Mouse (Mus musculus) CH12.LX (cell line): Measurements from ENCODE around the gene Dpy30. TPM values are rescaled to one million over a fixed set of nuclear protein-coding genes. Genes with fewer than 3 reads are reported as not detected.

Experiments used
- DNase-seq: peaks from one replicate; pipeline ENCODE4 v3.0.0-alpha.2; 2013; ENCODE audit errors: extremely low read depth
- H3K27ac ChIP-seq: 2 replicates; pipeline ENCODE4 v1.5.1; 2012; ENCODE audit warnings: low read depth, mild to moderate bottlenecking, control low read depth, moderate library complexity; ENCODE audit not compliant: insufficient read depth
- H3K27me3 ChIP-seq: replicated peaks from 2 replicates; pipeline ENCODE3; 2012; ENCODE audit warnings: inconsistent platforms
- H3K36me3 ChIP-seq, 2 experiments: replicated peaks in 1 of 2; 2 replicates each; pipeline versions ENCODE3 to v1.6.1; 2012; ENCODE audit warnings: inconsistent platforms in 1 of 2, low read length in 1 of 2, mild to moderate bottlenecking in 1 of 2, mixed read lengths in 1 of 2, moderate library complexity in 1 of 2; ENCODE audit not compliant: control insufficient read depth in 1 of 2, insufficient read depth in 1 of 2
- H3K4me1 ChIP-seq, 2 experiments: 2 replicates each; pipeline ENCODE4 v1.6.1; 2012; ENCODE audit warnings: inconsistent platforms in 1 of 2, moderate library complexity in 1 of 2; ENCODE audit not compliant: insufficient read depth in 2 of 2, control insufficient read depth in 1 of 2
- H3K4me2 ChIP-seq: 2 replicates; pipeline ENCODE4 v1.6.1; 2012; ENCODE audit warnings: low read depth, mild to moderate bottlenecking, control low read depth; ENCODE audit not compliant: poor library complexity, insufficient read depth, severe bottlenecking
- H3K4me3 ChIP-seq, 3 experiments: fragments of 150-350 bp in 1 of 3; sonication (generic) in 1 of 3; replicated peaks in 1 of 3; 2 replicates each; pipeline versions ENCODE3 to v1.5.1; 2011 to 2012; ENCODE audit warnings: low read depth in 2 of 3, low read length in 2 of 3, mild to moderate bottlenecking in 2 of 3, moderate library complexity in 2 of 3, control low read depth in 1 of 3, improper control_type of control experiment in 1 of 3, inconsistent platforms in 1 of 3, mixed read lengths in 1 of 3; ENCODE audit not compliant: poor library complexity in 1 of 3
- H3K79me2 ChIP-seq: replicated peaks from 2 replicates; pipeline ENCODE4 v1.6.1; 2012; ENCODE audit warnings: mild to moderate bottlenecking, moderate library complexity; ENCODE audit not compliant: control insufficient read depth, poor library complexity, insufficient read depth, severe bottlenecking; ENCODE audit errors: extremely low read depth
- H3K9ac ChIP-seq: 2 replicates; pipeline ENCODE4 v1.6.1; 2012; ENCODE audit warnings: low read depth, mild to moderate bottlenecking, control low read depth, moderate library complexity; ENCODE audit not compliant: insufficient read depth
- H3K9me3 ChIP-seq: replicated peaks from 2 replicates; pipeline ENCODE3; 2012; ENCODE audit warnings: low read length, inconsistent platforms, mixed read lengths
- CHD1 ChIP-seq: IDR thresholded peaks from 2 replicates; pipeline ENCODE4 v1.6.1; 2012; ENCODE audit warnings: low read depth, low read length, improper control_type of control experiment, inconsistent platforms
- CTCF ChIP-seq, 2 experiments: IDR thresholded peaks in 1 of 2; conservative IDR thresholded peaks in 1 of 2; 2 replicates each; pipeline ENCODE4 v1.5.1; 2011 to 2012; ENCODE audit warnings: low read depth in 2 of 2, low read length in 2 of 2, improper control_type of control experiment in 1 of 2, inconsistent platforms in 1 of 2, mild to moderate bottlenecking in 1 of 2, moderate library complexity in 1 of 2
- EP300 ChIP-seq: IDR thresholded peaks from 2 replicates; pipeline ENCODE4 v1.6.1; 2011; ENCODE audit warnings: low read length, improper control_type of control experiment
- ETS1 ChIP-seq: conservative IDR thresholded peaks from 2 replicates; pipeline ENCODE4 v1.6.1; 2012; ENCODE audit warnings: low read depth, mild to moderate bottlenecking, inconsistent platforms, low read length, improper control_type of control experiment, moderate library complexity
- GABPA ChIP-seq: IDR thresholded peaks from 2 replicates; pipeline ENCODE4 v1.6.1; 2012; ENCODE audit warnings: low read depth, low read length, improper control_type of control experiment, inconsistent platforms; ENCODE audit not compliant: insufficient replicate concordance
- HCFC1 ChIP-seq: IDR thresholded peaks from 2 replicates; pipeline ENCODE4 v1.6.1; 2012; ENCODE audit warnings: low read depth, mild to moderate bottlenecking, inconsistent platforms, low read length, improper control_type of control experiment
- IRF4 ChIP-seq: IDR thresholded peaks from 2 replicates; pipeline ENCODE4 v1.6.1; 2014; ENCODE audit warnings: low read depth, mild to moderate bottlenecking, inconsistent platforms, low read length, improper control_type of control experiment
- JUND ChIP-seq: conservative IDR thresholded peaks from 2 replicates; pipeline ENCODE4 v1.6.1; 2011; ENCODE audit warnings: low read depth, low read length, improper control_type of control experiment
- MAFK ChIP-seq: IDR thresholded peaks from 2 replicates; pipeline ENCODE4 v1.6.1; 2011; ENCODE audit warnings: low read length, improper control_type of control experiment; ENCODE audit not compliant: insufficient replicate concordance
- MAZ ChIP-seq: IDR thresholded peaks from 2 replicates; pipeline ENCODE4 v1.6.1; 2012; ENCODE audit warnings: low read depth, mild to moderate bottlenecking, inconsistent platforms, low read length, improper control_type of control experiment, moderate library complexity
- MYC ChIP-seq: IDR thresholded peaks from 2 replicates; pipeline ENCODE4 v1.6.1; 2011; ENCODE audit warnings: low read depth, mild to moderate bottlenecking, improper control_type of control experiment, low read length
- NELFE ChIP-seq: IDR thresholded peaks from 2 replicates; pipeline ENCODE4 v1.6.1; 2011; ENCODE audit warnings: low read depth, low read length, improper control_type of control experiment
- NRF1 ChIP-seq: IDR thresholded peaks from 2 replicates; pipeline ENCODE4 v1.6.1; 2014; ENCODE audit warnings: low read depth, mild to moderate bottlenecking, inconsistent platforms, low read length, improper control_type of control experiment, moderate library complexity
- PAX5 ChIP-seq: IDR thresholded peaks from 2 replicates; pipeline ENCODE4 v1.6.1; 2012; ENCODE audit warnings: low read length, inconsistent platforms, mixed read lengths
- POLR2A ChIP-seq: IDR thresholded peaks from 2 replicates; pipeline ENCODE4 v1.6.1; 2011; ENCODE audit warnings: low read depth, mild to moderate bottlenecking, improper control_type of control experiment, low read length
- POLR2AphosphoS2 ChIP-seq: IDR thresholded peaks from 2 replicates; pipeline ENCODE4 v1.6.1; 2011; ENCODE audit warnings: low read depth, low read length, improper control_type of control experiment
- RAD21 ChIP-seq: IDR thresholded peaks from 2 replicates; pipeline ENCODE4 v1.6.1; 2011; ENCODE audit warnings: low read depth, mild to moderate bottlenecking, low read length, improper control_type of control experiment, moderate library complexity
- RCOR1 ChIP-seq: conservative IDR thresholded peaks from 2 replicates; pipeline ENCODE4 v1.6.1; 2012; ENCODE audit warnings: low read depth, mild to moderate bottlenecking, inconsistent platforms, low read length, improper control_type of control experiment
- SMC3 ChIP-seq: IDR thresholded peaks from 2 replicates; pipeline ENCODE4 v1.6.1; 2011; ENCODE audit warnings: low read depth, low read length, improper control_type of control experiment
- TBP ChIP-seq: conservative IDR thresholded peaks from 2 replicates; pipeline ENCODE4 v1.6.1; 2011; ENCODE audit warnings: low read depth, low read length, improper control_type of control experiment
- UBTF ChIP-seq: IDR thresholded peaks from 2 replicates; pipeline ENCODE4 v1.6.1; 2012; ENCODE audit warnings: low read depth, mild to moderate bottlenecking, inconsistent platforms, low read length, improper control_type of control experiment, moderate library complexity
- USF1 ChIP-seq: IDR thresholded peaks from 2 replicates; pipeline ENCODE4 v1.6.1; 2014; ENCODE audit warnings: low read depth, mild to moderate bottlenecking, inconsistent platforms, low read length, improper control_type of control experiment
- ZC3H11A ChIP-seq: IDR thresholded peaks from 2 replicates; pipeline ENCODE4 v1.6.1; 2012; ENCODE audit warnings: low read depth, mild to moderate bottlenecking, inconsistent platforms, low read length, improper control_type of control experiment
- ZKSCAN1 ChIP-seq: IDR thresholded peaks from 2 replicates; pipeline ENCODE4 v1.6.1; 2012; ENCODE audit warnings: low read depth, inconsistent platforms, low read length, improper control_type of control experiment, borderline replicate concordance
- dilution Hi-C: fragments of 300-500 bp; cut with MboI; formaldehyde crosslinking; loops from 2 replicates; pipeline ENCODE4 v1.14.3; 2020; ENCODE audit warnings: low sequenced_read_pairs; ENCODE audit not compliant: extremely low pct_unique_long_range_greater_than_20kb, extremely low pct_ligation_motif_present
- in situ Hi-C: fragments of 300-500 bp; cut with MboI; formaldehyde crosslinking; loops from 3 replicates; pipeline ENCODE4 v1.14.3; 2019; ENCODE audit warnings: low sequenced_read_pairs, low pct_ligation_motif_present, low pct_unique_long_range_greater_than_20kb, mixed read lengths
- polyA plus RNA-seq: library from polyadenylated mRNA; unstranded; fragments of >175 nt; gene quantifications from 2 replicates; pipeline ENCODE4 v1.2.1, GENCODE M21; 2012; ENCODE audit warnings: low read depth; ENCODE audit not compliant: insufficient read length
- total RNA-seq, 2 experiments: library from RNA; depleted of rRNA; stranded (reverse); fragments of 300-350 nt in 1 of 2; fragments of >200 nt in 1 of 2; gene quantifications; 2 replicates each; pipeline ENCODE4 v1.2.3; 2012 to 2014

Dpy30 gene
- total and polyA plus RNA-seq, 3 experiments: 66.7 to 244 (median 156) TPM

- dilution Hi-C loops (no loop called here), in situ Hi-C loops (loop anchor here (25.0 kb wide), 1 partner anchor 293 kb away; no protein-coding TSS in a partner anchor)
- H3K79me2 ChIP-seq: no peaks in the 10 kb centered on the region; the same call in 1 of the 2 replicates
- H3K4me3 ChIP-seq: no peak overlapping the region
- no peaks in the 10 kb centered on the region for H3K27me3 ChIP-seq
- TF ChIP-seq GABPA (no peak), CHD1 (no peak), MAZ (no peak), MYC (no peak), IRF4 (no peak), POLR2A (no peak)
- H3K36me3 ChIP-seq: peaks cover 29 to 78% of the 10 kb centered on the region in 2 experiments
- H3K4me2 ChIP-seq: no peak overlapping the region
- H3K9ac ChIP-seq: no peak overlapping the region
- DNase-seq: no peak
- peaks cover 0 to 2% of the 10 kb centered on the region in 2 experiments; a peak in 1 of 4 replicates for H3K4me1 ChIP-seq
- no peak overlapping the region for H3K27ac ChIP-seq
- no peaks in the 10 kb centered on the region for H3K9me3 ChIP-seq
Observed at GRCm38 (mm10) chr17:74305616-74306015, 18.1 kb downstream of the Dpy30 start.

GRCm38 (mm10) chr17:74304060-74304459 lies 19.7 kb downstream of the Dpy30 start:
- Histone ChIP-seq H3K27ac (no peak overlapping the region), H3K4me3 (no peak overlapping the region), H3K79me2 (no peaks in the 10 kb centered on the region), H3K4me2 (no peak overlapping the region), H3K4me1 (no peaks in the 10 kb centered on the region), H3K36me3 (peaks cover 21 to 78% of the 10 kb centered on the region in 2 experiments), H3K9ac (no peak overlapping the region), H3K9me3 (no peaks in the 10 kb centered on the region), H3K27me3 (no peaks in the 10 kb centered on the region)
- dilution Hi-C loops: no loop called here
- DNase-seq: no peak
- no peak for TF ChIP-seq CHD1
- no peak for TF ChIP-seq CTCF (conservative IDR thresholded peaks at IDR 0.05 in 1 of 2, IDR thresholded peaks at IDR 0.05 in 1 of 2; ENCODE audit: low read depth in 2 of 2, low read length in 2 of 2)
- TF ChIP-seq ZC3H11A: no peak
- no peak for TF ChIP-seq JUND
- TF ChIP-seq POLR2AphosphoS2: no peak
- no peak for TF ChIP-seq TBP
- no peak for TF ChIP-seq NELFE
- no peak for TF ChIP-seq MYC
- TF ChIP-seq POLR2A: no peak
- in situ Hi-C loops: loop anchor here (25.0 kb wide), 1 partner anchor 292 kb away; no protein-coding TSS in a partner anchor

- in situ Hi-C loops (loop anchor here (25.0 kb wide), 1 partner anchor 288 kb away; no protein-coding TSS in a partner anchor), dilution Hi-C loops (no loop called here)
- Histone ChIP-seq H3K36me3 (peaks cover 14 to 56% of the 10 kb centered on the region in 2 experiments), H3K9ac (no peak overlapping the region), H3K9me3 (no peaks in the 10 kb centered on the region), H3K79me2 (no peaks in the 10 kb centered on the region), H3K4me3 (no peak overlapping the region), H3K27me3 (no peaks in the 10 kb centered on the region), H3K4me1 (peaks cover 0 to 4% of the 10 kb centered on the region in 2 experiments; a peak in 2 of 4 replicates), H3K27ac (no peak overlapping the region), H3K4me2 (no peak overlapping the region)
- no peak for DNase-seq
- no peak for TF ChIP-seq RCOR1
- no peak for TF ChIP-seq ZKSCAN1
- TF ChIP-seq MAFK: no peak
- TF ChIP-seq HCFC1: no peak
- no peak for TF ChIP-seq POLR2AphosphoS2
- no peak for TF ChIP-seq ZC3H11A
- TF ChIP-seq USF1: no peak
- no peak for TF ChIP-seq CHD1
- TF ChIP-seq EP300: no peak
- TF ChIP-seq MYC: no peak
- no peak for TF ChIP-seq UBTF
- TF ChIP-seq PAX5: no peak
- no peak for TF ChIP-seq NRF1
- TF ChIP-seq ETS1: no peak
- TF ChIP-seq RAD21: no peak
- TF ChIP-seq SMC3: no peak
Observed at GRCm38 (mm10) chr17:74300089-74300488, 23.7 kb downstream of the Dpy30 start.
